Mouse (Mus musculus) left cerebral cortex, postnatal 25 days (tissue): ENCODE results near the gene Vmn1r120. TPM values are rescaled to one million over a fixed set of nuclear protein-coding genes. Genes with fewer than 3 reads are reported as not detected.
"Not testable (repeated sequence)": the region's sequence is repeated elsewhere in the genome, so short reads cannot be mapped to it uniquely, and the experiment has no call there.

Experiments used
- DNase-seq, 2 experiments: peaks; one replicate each; pipeline ENCODE4 v3.0.0; 2022; ENCODE audit warnings: low spot score in 2 of 2, mixed read lengths in 1 of 2
- intact Hi-C: fragments of 180-260 bp; cut with DNase I; formaldehyde crosslinking; loops from one replicate; pipeline ENCODE4 v1.15.1; 2025
- total RNA-seq, 2 experiments: library from RNA; stranded (reverse); gene quantifications; 2 replicates each; pipeline ENCODE4 v1.2.3; 2021

Vmn1r120 gene
- not detected for total RNA-seq

- DNase-seq, intact Hi-C loops: not testable (repeated sequence)
Measured at GRCm38 (mm10) chr7:21053684-21054083, at the start of gene Vmn1r120. Gene Vmn1r120 (minus strand): TSS chr7:21053784.

- intact Hi-C loops, DNase-seq: not testable (repeated sequence)
Measured at GRCm38 (mm10) chr7:21098413-21098812, 44.8 kb upstream of the Vmn1r120 start, which contains the start of gene Vmn1r121. Gene Vmn1r121 (minus strand): TSS chr7:21098513.

- DNase-seq, intact Hi-C loops: not testable (repeated sequence)
Measured at GRCm38 (mm10) chr7:21012355-21012754, 41.2 kb downstream of the Vmn1r120 start, which contains the start of gene Vmn1r119. Gene Vmn1r119 (minus strand): TSS chr7:21012455.

Other genes with a start within 250 kb of the Vmn1r120 start
- not detected for gene Vmn1r114, start 241.6 kb downstream of the Vmn1r120 start, total RNA-seq
- not detected for gene Vmn1r115, start 208.8 kb downstream of the Vmn1r120 start, total RNA-seq
- not detected for gene Vmn1r116, start 181.5 kb downstream of the Vmn1r120 start, total RNA-seq
- not detected for gene Vmn1r117, start 169.7 kb downstream of the Vmn1r120 start, total RNA-seq
- gene Vmn1r118, start 141.4 kb downstream of the Vmn1r120 start, total RNA-seq: not detected
- gene Vmn1r119, start 41.3 kb downstream of the Vmn1r120 start, total RNA-seq: not detected
- gene Vmn1r121, start 44.7 kb upstream of the Vmn1r120 start, total RNA-seq: not detected
- not detected for gene Vmn1r122, start 80.3 kb upstream of the Vmn1r120 start, total RNA-seq
- gene Vmn1r123, start 108.4 kb upstream of the Vmn1r120 start, total RNA-seq: not detected
- not detected for gene Gm5157, start 136.6 kb upstream of the Vmn1r120 start, total RNA-seq
- gene Vmn1r124, start 206.8 kb upstream of the Vmn1r120 start, total RNA-seq: not detected
- gene Vmn1r125, start 218.4 kb upstream of the Vmn1r120 start, total RNA-seq: not detected
- not detected for gene Vmn1r126, start 247.7 kb upstream of the Vmn1r120 start, total RNA-seq